Mouse (Mus musculus) embryonic fibroblast, embryonic 13.5 days (primary cell): ENCODE measurements around the gene Gm6020.
A peak's percentile ranks its signal among the peaks of the same experiment; 100 is the strongest.

Experiments
- CTCF ChIP-seq: IDR thresholded peaks from 2 replicates; pipeline ENCODE4 v1.5.1; 2011; ENCODE audit warnings: mild to moderate bottlenecking, control low read depth, low read length, moderate library complexity, borderline replicate concordance; ENCODE audit not compliant: insufficient read depth
- POLR2A ChIP-seq: IDR thresholded peaks from 2 replicates; pipeline ENCODE4 v1.6.1; 2011; ENCODE audit warnings: low read depth, mild to moderate bottlenecking, control low read depth, low read length, moderate library complexity

- TF ChIP-seq CTCF (no peak), POLR2A (0 out of 2 replicates have a peak, but pooled peaks have one; percentile 12)
Measured at GRCm38 (mm10) chr19:61224678-61225525, 41.2 kb downstream of the Gm6020 start.
